Mouse (Mus musculus) G1E (cell line): Measurements from ENCODE around the gene Tceal3.

Experiments used
- CTCF ChIP-seq: IDR thresholded peaks from 2 replicates; pipeline ENCODE4 v1.5.1; 2012; ENCODE audit warnings: low read depth, low read length, inconsistent platforms, mixed read lengths
- GATA1 ChIP-seq: IDR thresholded peaks from 2 replicates; pipeline ENCODE4 v1.6.1; 2012; ENCODE audit warnings: borderline replicate concordance, low read length, inconsistent platforms, mixed read lengths
- GATA2 ChIP-seq: IDR thresholded peaks from 2 replicates; pipeline ENCODE4 v1.6.1; 2012; ENCODE audit warnings: low read depth, low read length, inconsistent platforms, borderline replicate concordance
- POLR2AphosphoS5 ChIP-seq: IDR thresholded peaks from 2 replicates; pipeline ENCODE4 v1.6.1; 2012; ENCODE audit warnings: low read depth, low read length, inconsistent platforms; ENCODE audit not compliant: insufficient replicate concordance
- TAL1 ChIP-seq: conservative IDR thresholded peaks from 2 replicates; pipeline ENCODE4 v1.6.1; 2012; ENCODE audit warnings: low read depth, low read length, inconsistent platforms, mixed read lengths

DNA sequence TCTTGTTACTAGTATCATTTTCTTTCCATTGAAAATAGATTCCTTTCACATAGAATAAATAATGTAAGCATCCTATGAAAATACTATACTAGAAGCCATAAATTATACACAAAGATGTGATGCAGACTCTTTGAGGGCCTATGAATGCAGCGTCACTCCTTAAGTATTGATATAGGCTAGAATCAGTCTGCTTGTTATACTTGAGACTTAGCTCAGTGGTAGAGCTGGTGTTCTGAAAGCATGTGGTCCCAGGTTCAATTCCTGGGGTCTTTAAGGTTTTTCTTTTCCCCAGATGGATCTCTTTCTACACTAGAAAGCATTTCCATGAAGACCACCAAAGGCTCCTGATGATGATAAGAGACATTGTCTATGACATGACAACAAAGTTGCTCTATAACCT is 6.0 kb upstream of the Tceal3 start:
- no peak for TF ChIP-seq GATA2
- no peak for TF ChIP-seq CTCF
- TF ChIP-seq TAL1 = no peak
- TF ChIP-seq GATA1 = no peak
- TF ChIP-seq POLR2AphosphoS5 = no peak
